Mouse (Mus musculus): ENCODE data around the gene Igf2bp1.

Gene Igf2bp1

DNA sequence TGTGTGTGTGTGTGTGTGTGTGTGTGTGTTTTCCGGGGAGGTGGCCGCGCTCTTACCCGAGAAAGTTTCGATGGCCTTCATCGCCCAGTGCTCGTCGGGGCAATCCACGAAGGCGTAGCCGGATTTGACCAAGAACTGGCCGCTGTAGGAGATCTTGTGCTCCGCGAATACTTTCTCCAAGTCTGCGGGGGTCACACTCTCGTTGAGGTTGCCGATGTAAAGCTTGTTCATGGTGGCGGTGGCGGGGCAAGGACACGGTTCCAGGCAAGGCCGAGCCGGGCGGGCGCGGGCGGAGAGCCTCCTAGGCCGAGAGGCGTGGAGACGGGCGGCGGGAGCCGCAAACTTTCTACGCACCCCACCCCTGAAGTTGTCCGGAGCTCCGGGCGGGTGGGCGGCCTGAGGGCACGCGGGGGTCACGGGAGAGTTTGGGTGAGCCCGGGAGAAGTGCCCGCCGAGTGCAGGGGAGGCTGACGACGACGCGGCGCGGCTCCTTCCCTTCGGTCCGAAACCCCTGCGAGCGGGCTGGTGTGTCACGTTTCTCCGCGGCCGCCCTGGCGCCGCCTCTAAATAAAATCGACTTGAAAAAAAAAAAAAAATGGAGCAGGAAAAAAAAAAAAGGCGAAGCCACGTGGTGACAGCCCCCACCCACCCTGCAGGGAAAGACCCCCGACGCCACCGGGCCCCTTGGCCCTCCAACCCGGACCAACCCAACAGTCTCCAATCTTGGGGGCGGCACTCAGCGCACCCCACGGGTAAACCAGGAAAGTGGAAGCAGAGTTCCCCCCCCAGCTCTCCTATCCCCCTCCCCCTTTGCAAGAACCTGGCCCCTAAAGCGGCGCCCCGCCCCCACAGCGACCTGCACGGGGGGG, at the start of gene Igf2bp1:
Igf2bp1 (minus strand) TSS at position 538 of the 869 bp plus-strand sequence.
- DNase-seq: peak; percentile 75 to 82

- no peak for DNase-seq
Measured at GRCm38 (mm10) chr11:96050854-96051253, 45.1 kb upstream of the Igf2bp1 start.

DNA sequence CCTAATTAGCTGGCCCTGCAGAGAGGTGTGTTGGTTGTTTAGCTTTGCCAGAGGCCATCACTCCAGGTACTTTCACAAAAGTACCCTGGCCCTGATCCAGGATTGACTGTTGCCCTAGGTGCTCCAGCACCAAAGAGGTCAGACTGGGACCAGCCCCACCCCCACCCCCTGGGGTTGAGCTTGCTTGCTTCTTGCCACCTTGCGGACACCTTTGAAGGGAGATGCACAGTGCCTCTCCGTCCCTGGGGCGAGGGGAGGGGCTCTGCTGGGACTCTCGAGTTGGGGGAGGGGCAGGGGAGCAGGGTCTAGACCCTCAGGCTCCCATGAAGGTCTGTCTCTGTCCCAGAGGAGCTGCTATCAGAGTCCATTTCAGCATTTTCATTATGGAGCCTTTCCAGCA, 44.2 kb upstream of the Igf2bp1 start:
- no peak for DNase-seq

DNA sequence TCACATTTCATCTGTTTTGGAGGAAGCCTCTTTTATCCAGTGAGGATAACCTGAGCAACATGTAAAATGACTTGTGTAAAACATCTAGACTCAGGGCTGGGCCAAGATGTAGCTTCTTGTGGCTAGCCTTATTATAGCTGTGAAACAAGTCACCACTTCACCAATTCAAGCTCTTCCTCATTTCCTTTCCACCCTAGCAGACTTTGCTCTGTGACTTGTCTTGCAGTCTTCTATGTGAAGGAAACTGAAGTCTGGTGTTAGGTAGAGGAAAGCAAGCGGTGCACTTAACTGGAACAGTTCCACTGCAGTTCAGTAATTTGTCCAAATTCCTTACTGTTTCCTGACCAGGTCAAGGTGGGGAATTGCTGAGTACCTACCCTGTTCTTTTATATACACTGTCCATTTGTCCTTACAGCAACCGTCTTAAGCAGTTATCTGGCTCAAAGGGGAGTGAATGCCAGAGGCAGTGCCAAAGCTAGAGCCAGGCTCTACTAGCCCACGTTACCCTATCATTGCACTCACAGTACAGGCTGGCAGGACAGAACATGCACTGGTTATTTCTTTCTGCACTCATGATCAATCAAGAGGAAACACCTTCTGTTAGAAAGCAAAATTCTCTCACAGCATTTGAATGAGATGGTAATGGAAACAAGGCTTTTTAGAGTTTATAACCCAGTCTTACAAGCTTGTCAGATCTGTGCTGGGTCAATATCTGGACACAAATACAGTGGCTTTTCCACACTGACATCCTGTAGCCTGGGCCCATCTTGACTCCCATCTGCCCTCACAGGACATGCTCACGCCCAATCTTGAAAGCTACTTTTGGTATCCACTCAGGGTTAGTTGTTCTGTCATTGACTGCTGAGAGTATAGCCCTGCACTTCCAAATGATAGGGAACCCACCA, 42.0 kb upstream of the Igf2bp1 start:
- no peak for DNase-seq

DNA sequence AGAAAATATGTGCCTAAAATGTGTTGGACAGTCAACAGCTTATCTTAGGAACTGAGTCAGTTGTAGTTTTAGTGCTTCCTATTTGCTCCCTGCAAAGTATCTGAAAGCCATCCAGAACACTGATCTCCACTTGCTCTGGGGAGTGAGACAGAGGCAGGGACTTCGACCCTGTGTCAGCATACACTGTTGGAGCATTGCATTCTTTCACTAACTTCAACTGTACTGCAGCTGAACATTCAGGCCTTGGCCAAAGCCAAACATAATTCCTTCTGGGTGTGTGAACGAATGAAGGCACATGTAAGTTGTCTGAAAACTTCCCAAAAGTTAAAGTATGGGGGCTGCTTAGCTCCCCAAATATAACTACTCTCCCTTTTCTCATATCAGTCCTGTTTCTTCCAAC, 41.1 kb upstream of the Igf2bp1 start:
- no peak for DNase-seq

DNA sequence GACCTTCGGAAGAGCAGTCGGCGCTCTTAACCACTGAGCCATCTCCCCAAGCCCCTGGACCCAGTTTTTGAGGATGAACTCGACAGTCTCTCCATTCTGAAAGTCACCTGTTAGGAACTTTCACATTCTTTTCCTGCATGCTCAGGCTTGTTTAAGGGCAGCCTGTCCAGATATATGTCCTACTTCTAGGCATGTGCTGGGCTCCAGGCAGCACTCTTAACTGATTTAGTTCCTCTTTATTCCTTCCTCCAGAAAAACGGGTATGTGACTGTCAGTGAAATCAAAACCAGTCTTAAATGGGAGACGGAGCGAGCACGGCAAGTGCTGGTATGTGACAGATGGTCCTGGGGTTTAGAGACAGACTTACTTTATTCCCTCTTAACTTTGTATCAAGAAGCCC, 40.3 kb upstream of the Igf2bp1 start:
- no peak for DNase-seq

DNA sequence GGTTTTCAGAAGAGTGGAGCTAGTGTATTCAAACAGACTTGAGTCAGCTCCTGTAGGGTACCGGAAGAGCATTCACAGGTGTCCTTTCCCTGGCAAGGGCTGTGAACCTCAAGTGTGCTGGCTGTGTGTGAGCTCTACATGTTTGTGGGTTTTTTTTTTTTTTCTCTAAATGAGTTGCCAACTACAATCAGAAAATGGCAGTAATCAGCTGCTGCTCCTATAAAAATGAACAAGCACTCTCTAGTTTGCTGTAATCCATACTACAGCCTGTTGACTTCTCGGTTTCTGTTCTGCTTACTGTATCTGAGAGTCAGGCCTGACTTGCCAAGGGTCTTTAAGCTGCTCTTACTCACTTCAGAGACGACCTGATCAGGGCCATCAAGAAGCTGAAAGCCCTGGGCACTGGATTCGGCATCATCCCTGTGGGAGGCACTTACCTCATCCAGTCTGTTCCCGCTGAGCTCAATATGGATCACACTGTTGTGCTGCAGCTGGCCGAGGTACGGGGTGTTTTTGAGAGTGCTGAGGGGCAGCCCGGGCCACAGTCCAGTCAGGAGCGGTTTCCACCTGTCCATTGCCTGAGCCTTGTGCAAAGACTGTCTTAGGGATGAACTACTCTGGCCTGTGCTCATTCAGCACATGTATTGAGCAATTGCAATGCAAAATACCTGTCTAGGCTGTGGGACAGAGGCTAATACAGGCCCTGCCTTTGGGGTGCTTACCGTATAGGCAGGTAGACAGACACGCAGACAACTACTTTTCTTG, 39.2 kb upstream of the Igf2bp1 start:
- no peak for DNase-seq

DNA sequence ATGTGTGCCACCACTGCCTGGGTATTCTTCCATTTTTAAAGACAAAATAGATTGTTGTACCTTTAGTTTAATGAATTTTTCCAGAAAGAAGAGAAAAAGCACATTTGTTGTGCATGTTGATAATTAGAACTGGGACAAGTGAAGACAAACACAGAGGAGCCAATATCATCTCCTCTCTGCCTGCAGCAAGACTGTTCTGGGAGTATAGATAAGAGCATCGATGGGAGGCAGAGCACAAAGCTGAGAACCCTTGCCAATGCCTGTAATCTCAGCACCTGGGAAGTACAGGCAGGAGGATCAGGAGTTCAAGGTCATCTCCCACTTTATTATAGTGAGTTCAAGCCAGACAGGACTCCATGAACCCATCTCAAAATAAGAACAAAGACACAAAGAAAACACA, 32.8 kb upstream of the Igf2bp1 start:
- DNase-seq: no peak

DNA sequence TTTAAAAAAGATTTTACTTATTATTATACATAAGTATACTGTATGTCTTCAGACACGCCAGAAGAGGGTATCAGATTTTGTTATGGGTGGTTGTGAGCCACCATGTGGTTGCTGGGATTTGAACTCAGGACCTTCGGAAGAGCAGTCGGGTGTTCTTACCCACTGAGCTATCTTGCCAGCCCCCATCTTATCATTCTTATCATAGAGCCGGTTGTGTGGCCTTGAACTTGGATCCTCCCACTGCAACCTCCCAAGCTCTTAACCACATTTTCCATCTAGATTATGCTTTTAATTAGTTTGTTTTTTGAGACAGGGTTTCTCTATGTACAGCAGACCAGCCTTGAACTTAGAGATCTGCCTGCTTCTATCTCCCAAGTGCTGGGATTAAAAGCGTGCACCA, 31.8 kb upstream of the Igf2bp1 start:
- no peak for DNase-seq

- DNase-seq: no peak
Measured at GRCm38 (mm10) chr11:96035133-96035532, 29.4 kb upstream of the Igf2bp1 start.

DNA sequence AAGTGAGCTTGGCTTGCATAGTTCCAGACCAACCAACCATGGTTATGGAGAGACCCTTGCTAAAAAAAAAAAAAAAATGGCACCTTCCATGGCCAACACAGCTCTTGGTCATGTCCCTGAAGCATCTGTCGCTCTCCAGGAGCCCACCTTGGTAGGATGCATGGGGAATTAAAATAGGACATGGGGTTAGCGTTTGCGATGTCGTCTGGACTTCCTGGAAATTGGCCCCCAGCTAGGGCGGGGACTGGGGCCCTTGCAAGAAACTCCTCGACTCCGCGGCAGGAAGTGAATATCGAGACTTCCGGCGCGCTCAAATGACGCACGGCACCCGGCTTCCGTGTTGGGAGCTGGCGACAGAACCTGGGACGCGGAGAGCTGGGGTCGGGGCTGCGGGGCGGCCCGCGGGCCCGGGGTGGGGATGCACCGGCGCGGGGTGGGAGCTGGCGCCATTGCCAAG, 28.9 kb upstream of the Igf2bp1 start, which contains the start of gene Snf8:
Snf8 (plus strand) TSS at position 290 of the 457 bp plus-strand sequence.
- peak; percentile 98 to 99 for DNase-seq

- no peak for DNase-seq
Measured at GRCm38 (mm10) chr11:96034116-96034515, 28.4 kb upstream of the Igf2bp1 start.

DNA sequence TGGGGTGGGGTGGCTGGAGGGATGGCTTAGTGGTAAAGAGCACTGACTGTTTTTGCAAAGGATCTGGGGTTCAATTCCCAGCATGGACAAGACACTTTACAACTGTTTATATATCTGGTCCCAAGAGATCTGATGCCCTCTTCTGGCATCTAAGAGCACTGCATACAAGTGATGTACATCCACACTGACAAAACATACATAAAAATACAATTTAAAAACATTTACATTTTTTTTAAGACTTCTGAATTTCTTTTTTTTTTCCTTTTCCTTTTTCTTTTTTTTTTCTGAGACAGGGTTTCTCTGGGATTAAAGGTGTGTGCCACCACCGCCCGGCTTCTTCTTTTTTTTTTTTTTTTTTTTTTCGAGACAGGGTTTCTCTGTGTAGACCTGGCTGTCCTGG, 27.5 kb upstream of the Igf2bp1 start:
- no peak for DNase-seq

DNA sequence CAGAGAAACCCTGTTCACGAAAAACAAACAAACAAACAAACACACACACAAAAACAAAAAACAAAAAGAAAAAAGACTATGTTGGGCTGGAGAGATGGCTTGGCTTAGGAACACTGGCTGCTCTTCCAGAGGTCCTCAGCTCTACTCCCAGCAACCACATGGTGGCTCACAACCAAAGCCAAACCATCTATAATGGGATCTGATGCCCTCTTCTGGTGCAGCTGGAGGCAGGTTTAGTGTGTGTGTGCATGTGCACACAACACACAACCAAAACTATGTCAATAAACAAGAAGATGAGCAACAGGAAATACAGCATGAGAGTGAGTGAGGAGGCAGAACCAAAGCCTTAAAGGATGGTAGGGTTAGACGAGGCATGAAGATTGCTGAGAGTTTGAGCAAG, 26.0 kb upstream of the Igf2bp1 start:
- DNase-seq: no peak

DNA sequence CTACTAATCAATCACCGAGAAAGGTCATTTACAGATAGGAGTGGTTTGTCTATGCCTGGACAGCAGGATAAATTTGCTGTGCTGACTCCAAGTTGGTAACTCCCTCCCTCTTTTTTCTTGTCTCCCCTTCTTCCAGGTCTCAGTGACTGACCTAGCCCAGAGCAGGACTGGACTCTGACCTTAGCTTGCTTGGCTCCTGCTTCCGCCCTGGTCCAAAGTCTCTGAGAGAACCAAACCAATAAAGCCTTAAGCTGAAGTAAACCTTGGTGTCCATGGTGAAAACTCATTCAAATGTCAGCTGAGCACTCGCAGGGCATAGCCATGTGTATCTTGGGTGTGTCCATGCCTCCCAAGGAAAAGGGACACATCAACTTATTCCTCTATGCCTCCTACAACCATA, 24.8 kb upstream of the Igf2bp1 start:
- DNase-seq: peak in 1 of 2 experiments; percentile 40

DNA sequence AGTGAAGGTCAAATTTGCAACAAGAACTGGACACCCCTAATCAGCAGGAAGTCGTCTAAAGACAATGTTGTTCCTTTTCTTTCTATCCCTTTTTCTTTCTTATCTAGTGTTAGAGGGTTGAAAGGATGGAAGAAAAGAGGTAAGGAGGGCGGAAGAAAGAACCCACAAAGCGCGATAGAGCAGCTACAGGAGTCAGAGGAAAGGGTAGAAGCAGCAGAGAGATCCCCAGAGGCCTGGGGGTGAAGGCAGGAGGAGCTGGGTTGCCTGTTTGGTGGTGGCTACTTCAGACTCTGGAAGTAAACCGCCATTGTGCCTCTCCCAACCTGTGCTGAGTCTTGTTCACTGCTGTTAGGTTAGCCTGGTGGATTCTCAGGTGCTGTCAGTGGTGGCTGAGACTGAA, 22.4 kb upstream of the Igf2bp1 start:
- DNase-seq: no peak

- DNase-seq: no peak
Measured at GRCm38 (mm10) chr11:96020622-96021021, 14.9 kb upstream of the Igf2bp1 start.

- DNase-seq: no peak
Measured at GRCm38 (mm10) chr11:96017941-96018351, 12.2 kb upstream of the Igf2bp1 start.

DNA sequence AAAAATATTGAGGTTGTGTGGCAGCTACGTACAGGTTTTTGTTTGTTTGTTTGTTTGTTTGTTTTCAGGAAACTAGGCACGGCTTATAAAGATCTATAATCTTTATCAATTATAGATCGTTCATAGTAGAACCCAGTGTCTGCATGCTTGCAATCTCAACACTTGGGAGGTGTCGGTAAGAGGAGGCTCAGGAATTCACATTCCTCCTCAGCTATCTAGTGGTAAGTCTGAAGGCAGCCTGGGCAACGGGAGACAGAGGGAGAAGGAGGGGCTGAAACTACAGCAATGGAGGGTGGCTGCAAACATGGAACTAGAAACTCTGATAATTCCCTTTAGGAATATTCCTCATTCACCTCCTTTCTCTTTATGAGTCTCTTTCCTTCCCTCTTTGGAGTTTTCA, 9.7 kb upstream of the Igf2bp1 start:
- DNase-seq: no peak

DNA sequence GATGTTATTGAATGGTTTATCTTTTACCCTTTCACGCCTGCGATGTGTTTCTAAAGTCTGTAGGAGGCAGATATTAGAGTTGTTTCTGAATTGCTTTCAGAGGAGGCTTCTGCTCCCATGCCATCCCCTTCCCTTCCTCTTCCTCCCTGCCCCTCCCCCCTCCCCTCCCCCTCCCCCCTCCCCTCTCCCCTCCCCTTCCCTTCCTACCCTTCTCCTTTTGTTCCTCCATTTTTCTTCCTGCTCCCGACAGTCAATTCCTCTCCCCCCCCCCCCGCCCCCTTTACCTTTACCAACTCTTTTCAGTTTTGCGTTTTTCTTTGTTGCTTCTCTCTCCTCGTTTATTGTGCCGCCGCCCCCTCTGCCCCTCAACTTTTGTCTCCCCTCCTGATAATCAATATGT, 6.2 kb upstream of the Igf2bp1 start:
- DNase-seq: no peak

- no peak for DNase-seq
Measured at GRCm38 (mm10) chr11:96008827-96009226, 3.1 kb upstream of the Igf2bp1 start.

DNA sequence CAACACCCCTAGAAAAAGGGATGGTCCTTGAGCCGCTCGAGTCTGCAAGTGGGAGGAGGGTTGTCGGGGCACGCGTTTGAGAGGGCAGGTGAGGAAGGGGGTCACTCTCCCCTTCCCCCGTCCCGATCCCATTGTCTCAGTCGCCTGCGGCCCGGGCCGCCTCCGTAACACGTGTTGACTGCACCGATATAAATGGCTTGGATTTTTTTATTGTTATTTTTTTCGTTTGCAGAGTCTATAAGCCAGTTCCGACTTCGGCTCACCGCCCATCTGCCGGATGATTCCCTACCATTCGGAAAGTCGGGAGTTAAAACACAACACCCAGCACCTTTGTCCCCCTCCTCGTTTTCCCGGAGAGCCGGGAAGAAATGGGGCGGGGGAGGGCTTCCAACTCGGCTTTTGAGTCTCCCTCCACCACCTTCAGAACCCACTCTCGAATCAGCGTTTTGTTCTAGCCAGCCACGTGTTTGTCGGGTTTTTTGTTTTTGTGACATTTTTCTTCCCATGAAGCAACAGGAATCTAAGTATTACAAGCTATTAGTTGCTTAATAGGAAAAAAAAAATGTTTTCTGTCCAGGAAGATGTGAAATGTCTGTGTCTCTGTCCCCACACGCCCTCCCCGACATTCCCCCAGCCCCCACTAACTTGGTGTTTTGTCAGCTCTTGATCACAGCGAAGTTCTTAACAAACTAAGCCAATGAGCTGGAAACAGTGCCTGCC, 1.9 kb upstream of the Igf2bp1 start:
- peak; percentile 40 to 65 for DNase-seq

All from kidney, postnatal 4 days (tissue).